8 mouse cellular contexts compared by ENCODE assay signal in genomic region chr6:88782981-88783397, GRCm38 (mm10). TPM values are rescaled to one million over a fixed set of nuclear protein-coding genes. Genes with fewer than 3 reads are reported as not detected.
A peak's percentile ranks its signal among the peaks of the same experiment; 100 is the strongest.
DNase-seq lines count a peak whose midpoint lies in the region; ATAC-seq and TF ChIP-seq lines count a peak whose summit lies in the region.
"Had no signal": no experiment of that assay in that cellular context is flagged by ENCODE, and none has a peak within 500 bp of the region (broad histone marks: within the 10 kb centered on the region; RNA-seq: fewer than 3 reads in every experiment).

No protein-coding gene starts in this region.

- peak overlapping the region; percentile 91 for H3K27ac ChIP-seq in liver, embryonic 15.5 days (replicated peaks)
- H3K27ac ChIP-seq in layer of hippocampus, adult 2 months, result no peak overlapping the region; the same call in 1 of the 2 replicates

- WGBS in liver, embryonic 15.5 days (ENCODE audit: insufficient replicate concordance), result 8% methylated on average over 4 of the region's 4 CpGs

- peaks cover 92% of the 10 kb centered on the region for H3K4me1 ChIP-seq in liver, embryonic 15.5 days (replicated peaks)

- H3K9me3 ChIP-seq in liver, embryonic 15.5 days (replicated peaks), result no peaks in the 10 kb centered on the region

- H3K4me2 ChIP-seq in liver, embryonic 15.5 days, result peak overlapping the region; percentile 51

- DNase-seq in retina, postnatal 1 day, result peak; percentile 77
- DNase-seq in retina, embryonic 14.5 days (ENCODE audit: low spot score), result no peak
- peak; percentile 94 for DNase-seq in c-Kit-positive CD71-positive TER-119-positive erythroid progenitor cells, embryonic 14.5 days (ENCODE audit: low spot score)
- DNase-seq in adrenal gland, adult 8-10 months, result no peak
- DNase-seq in layer of hippocampus, postnatal 10 days (ENCODE audit: low spot score in 2 of 2), result no peak
- DNase-seq in layer of hippocampus, adult 2 months (ENCODE audit: low spot score in 2 of 2), result no peak
- DNase-seq: cerebellum, adult 9-10 months had no signal

- 0 out of 2 replicates have a peak overlapping the region, but pooled peaks have one; percentile 15 for H3K4me3 ChIP-seq in liver, embryonic 15.5 days (replicated peaks)
- no peak overlapping the region for H3K4me3 ChIP-seq in layer of hippocampus, adult 2 months

- no peaks in the 10 kb centered on the region for H3K27me3 ChIP-seq in liver, embryonic 15.5 days

- H3K9ac ChIP-seq in liver, embryonic 15.5 days, result peak overlapping the region; percentile 43

- H3K36me3 ChIP-seq in liver, embryonic 15.5 days (replicated peaks), result peaks cover 22% of the 10 kb centered on the region

- peak; percentile 94 for ATAC-seq in liver, embryonic 15.5 days (ENCODE audit: insufficient read depth)

- TF ChIP-seq CTCF in layer of hippocampus, adult 2 months (conservative IDR thresholded peaks at IDR 0.05), result no peak

RNA-seq across cellular contexts. Expression of gene Mgll, which starts 58.8 kb away (rescaled TPM):
- polyA plus RNA-seq in liver, embryonic 15.5 days (2015; fragmentation: Nextera tagmentation; extraction: Ambion mirVana), result 69.7 and 71.6 TPM in 2 replicates
- 100 to 1,000 TPM in 3 of 4 experiments, 10 to 100 TPM in 1; 99.2 to 165 (median 135) TPM for total RNA-seq in adrenal gland, adult 8-10 months (2022)
- total RNA-seq in layer of hippocampus, postnatal 10 days (2021), result 100 to 1,000 TPM; 120 to 129 TPM
- total RNA-seq in layer of hippocampus, adult 2 months (2021), result 100 to 1,000 TPM; 178 to 182 TPM

RNA-seq across cellular contexts. Expression of gene Abtb1, which starts 58.8 kb away (rescaled TPM):
- polyA plus RNA-seq in liver, embryonic 15.5 days (2015; fragmentation: Nextera tagmentation; extraction: Ambion mirVana), result 57.7 and 66.9 TPM in 2 replicates
- 10 to 100 TPM; 32.5 to 43.7 (median 39.8) TPM for total RNA-seq in adrenal gland, adult 8-10 months (2022)
- total RNA-seq in layer of hippocampus, postnatal 10 days (2021), result 10 to 100 TPM; 23.2 to 26.7 TPM
- total RNA-seq in layer of hippocampus, adult 2 months (2021), result 10 to 100 TPM; 33.4 to 37.1 TPM

Comparison
In these comparisons a context has a peak if more than half of its experiments do, and no peak if none do; other contexts are left out.
1. DNase-seq: peak in retina, postnatal 1 day (single experiment) and c-Kit-positive CD71-positive TER-119-positive erythroid progenitor cells, embryonic 14.5 days (single experiment); none in retina, embryonic 14.5 days (single experiment), adrenal gland, adult 8-10 months (single experiment), layer of hippocampus, postnatal 10 days (0 of 2) and layer of hippocampus, adult 2 months (0 of 2).